Mouse (Mus musculus): ENCODE measurements around the gene Josd2.

DNA sequence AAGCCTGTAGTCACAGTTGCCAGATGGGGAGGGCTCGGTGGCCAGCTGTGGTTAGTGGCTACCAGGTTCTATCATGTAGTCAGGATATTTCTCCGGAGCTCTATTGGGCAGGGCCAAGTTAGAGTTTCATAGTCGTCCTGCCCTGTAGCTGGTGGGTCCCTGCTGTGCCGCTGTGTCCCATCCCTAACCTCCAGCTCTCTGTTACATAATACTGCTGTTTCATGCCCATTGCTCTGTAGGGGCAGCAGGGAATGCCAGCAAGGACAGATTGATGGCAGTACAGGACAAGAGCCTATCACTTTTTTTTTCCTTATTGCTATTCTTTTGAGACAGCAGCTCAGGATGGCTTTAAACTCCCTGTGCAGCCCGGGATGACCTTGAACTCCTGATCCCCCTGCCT is 32.0 kb upstream of the Josd2 start:
- TF ChIP-seq POLR2A (IDR thresholded peaks at IDR 0.05; ENCODE audit: low read depth, low read length) (no peak), CTCF (conservative IDR thresholded peaks at IDR 0.05; ENCODE audit: insufficient read depth, insufficient read length, low read depth, low read length) (no peak)
